Mouse (Mus musculus): Measurements from ENCODE around the gene Arhgdia.

DNA sequence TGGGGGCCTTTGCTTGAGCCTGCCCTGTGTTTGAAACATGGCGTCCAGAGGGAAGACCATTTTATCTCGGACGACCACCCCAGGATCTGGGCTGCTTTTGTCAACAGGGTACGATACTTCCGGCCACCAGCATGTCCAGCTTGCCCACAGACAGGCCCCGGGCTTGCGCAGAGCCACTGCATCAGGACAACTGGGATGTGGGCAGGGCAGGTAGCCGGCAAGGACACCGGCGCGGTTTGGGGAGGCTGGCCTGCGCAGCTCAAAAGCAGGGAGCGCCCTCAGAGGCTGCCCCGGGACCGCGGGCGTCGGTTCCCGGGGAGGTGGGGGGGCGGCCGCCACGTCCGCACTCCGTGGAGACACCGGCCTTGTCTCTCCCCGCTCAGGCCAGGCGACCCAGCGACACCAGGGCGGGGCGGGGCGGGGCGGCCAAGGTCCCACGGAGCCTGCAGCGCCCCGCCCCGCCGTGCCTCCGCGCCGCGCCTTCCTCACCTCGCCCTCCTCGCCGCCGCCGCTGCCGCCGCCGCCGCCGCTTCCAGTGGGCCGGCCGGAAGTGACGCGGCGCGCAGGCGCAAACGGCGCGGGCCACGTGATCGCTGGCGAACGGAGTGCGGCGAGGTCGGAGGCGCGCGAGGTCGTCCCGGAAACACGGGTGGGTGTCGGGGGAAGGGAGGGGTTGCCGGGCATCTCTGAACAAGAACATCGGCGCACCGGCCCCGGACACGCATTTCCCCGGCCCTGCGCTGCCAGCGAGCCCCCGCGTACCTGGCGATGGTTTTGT lies 32.1 kb downstream of the Arhgdia start, which contains the start of gene Mcrip1:
- TF ChIP-seq EP300 (IDR thresholded peaks at IDR 0.05; ENCODE audit: insufficient read depth, low read depth, low read length) (no peak), POLR2A (IDR thresholded peaks at IDR 0.05; ENCODE audit: insufficient read depth, low read length) (no peak), CTCF (IDR thresholded peaks at IDR 0.05; ENCODE audit: low read depth, low read length) (no peak)
